Mouse (Mus musculus): ENCODE measurements at regions not wholly inside any gene's neighbourhood (a gene's known extent, or its start where the extent isn't known, plus 50 kb on each side); places are given as distances from the start of the nearest gene placed in this dataset.
A peak's percentile ranks its signal among the peaks of the same experiment; 100 is the strongest.
"Not testable (repeated sequence)": the region's sequence is repeated elsewhere in the genome, so short reads cannot be mapped to it uniquely, and the experiment has no call there.

DNA sequence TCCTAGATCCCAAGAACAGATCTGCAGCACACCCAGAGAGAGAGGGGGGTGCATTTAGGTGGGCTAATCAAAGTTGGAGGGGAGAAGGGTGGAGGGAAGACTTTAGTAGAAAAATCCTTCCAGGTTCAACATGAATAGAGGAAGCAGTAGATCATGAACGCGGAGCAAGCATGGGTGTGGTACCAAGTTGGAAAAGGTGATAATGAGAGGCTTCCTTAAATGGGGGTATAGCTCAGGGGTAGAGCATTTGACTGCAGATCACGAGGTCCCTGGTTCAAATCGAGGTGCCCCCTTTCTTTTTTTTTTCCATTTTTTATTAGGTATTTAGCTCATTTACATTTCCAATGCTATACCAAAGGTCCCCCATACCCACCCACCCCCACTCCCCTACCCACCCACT lies 54.0 kb upstream of the Krba1 start:
- DNase-seq (ENCODE audit: low read depth, low spot score) = not testable (repeated sequence)

- not testable (repeated sequence) for DNase-seq (ENCODE audit: low read depth, low spot score)
Observed at GRCm38 (mm10) chr6:48336964-48337363, 58.4 kb upstream of the Krba1 start.

GRCm38 (mm10) chr6:48288011-48288410 lies 107.4 kb upstream of the Krba1 start:
- no peak for DNase-seq (ENCODE audit: low read depth, low spot score)

DNA sequence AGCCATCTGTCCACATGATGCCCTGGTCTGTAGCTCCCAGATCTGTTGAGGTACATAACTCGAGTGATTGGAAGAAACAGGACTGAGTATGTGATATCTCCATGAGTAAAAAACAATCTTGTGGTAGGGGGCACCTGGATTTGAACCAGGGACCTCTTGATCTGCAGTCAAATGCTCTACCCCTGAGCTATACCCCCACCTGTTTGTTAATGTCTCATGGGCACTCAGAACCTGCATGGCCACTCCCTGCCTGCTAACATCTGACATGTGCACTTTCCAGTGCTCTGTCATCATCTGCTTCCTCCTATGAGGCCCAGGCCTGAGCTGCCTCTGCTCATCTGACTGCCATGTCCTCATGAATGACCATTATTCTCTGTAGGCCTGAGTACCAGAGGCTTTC lies 115.7 kb upstream of the Krba1 start:
- not testable (repeated sequence) for DNase-seq (ENCODE audit: low read depth, low spot score)

DNA sequence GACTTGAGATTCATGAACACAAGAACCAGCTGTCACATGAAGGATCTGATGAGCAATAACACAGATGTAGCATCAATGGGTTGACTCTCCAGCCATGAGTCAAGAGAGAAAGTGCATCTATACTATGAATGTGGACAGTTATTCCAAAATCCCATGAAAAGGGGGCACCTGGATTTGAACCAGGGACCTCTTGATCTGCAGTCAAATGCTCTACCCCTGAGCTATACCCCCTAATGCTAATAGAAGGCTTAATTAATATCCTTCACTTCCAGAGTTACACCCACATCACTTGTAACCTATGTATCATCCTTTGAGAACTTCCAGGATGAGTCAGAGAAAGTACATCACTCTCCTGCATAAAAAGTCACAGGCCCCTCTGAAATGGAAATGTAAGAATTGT lies 133.8 kb upstream of the Krba1 start:
- not testable (repeated sequence) for DNase-seq (ENCODE audit: low read depth, low spot score)

DNA sequence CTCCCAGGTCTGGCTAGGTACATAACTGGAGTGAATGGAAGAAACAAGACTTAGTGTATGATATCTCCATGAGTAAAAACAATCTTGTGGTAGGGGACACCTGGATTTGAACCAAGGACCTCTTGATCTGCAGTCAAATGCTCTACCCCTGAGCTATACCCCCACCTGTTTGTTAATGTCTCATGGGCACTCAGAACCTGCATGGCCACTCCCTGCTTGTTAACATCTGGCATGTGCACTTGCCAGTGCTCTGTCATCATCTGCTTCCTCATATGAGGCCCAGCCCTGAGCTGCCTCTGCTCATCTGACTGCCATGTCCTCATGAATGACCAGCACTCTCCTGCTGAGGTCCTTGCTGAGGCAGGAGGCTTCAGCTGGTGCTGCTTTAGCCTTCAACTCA lies 142.4 kb upstream of the Krba1 start:
- DNase-seq (ENCODE audit: low read depth, low spot score) = not testable (repeated sequence)

DNA sequence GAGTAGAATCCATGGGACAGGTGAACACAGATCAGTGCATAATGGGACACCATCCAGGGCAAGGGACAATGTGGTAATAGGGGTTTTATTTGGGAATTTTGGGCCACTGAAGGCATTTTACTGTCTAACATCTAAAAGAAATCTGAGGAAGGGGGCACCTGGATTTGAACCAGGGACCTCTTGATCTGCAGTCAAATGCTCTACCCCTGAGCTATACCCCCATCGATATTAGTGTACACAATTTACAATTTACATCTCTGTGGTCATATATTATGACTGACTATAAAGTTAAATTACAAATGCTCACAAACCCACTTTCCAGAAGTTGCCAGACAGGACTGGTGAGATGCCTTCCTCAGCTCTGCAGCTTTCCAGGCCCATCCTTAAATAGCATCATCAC lies 143.4 kb upstream of the Krba1 start:
- no peak for DNase-seq (ENCODE audit: low read depth, low spot score)

GRCm38 (mm10) chr6:48244191-48244590 lies 151.2 kb upstream of the Krba1 start:
- not testable (repeated sequence) for DNase-seq (ENCODE audit: low read depth, low spot score)

DNA sequence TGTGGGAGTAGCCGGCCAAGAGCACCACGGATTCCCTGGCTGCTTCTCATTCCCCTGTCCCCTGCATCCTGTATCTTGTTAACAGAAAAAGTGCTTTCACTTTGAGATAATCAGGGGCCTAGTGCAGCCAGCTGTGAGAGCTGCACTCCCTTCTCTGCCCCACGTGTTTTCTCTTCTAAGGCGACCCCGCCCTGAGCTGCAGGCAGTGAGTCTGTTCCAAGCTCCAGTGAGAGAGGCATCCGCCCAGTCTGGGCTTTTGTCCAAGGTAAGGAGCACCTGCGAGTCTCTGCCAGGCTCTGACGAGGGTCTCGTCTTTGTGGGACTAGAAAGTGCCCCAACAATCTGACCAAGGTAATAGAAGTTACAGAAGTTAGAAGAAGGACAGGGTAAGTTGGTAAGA lies 141.0 kb upstream of the Zfp746 start:
- DNase-seq (ENCODE audit: low read depth, low spot score) = no peak

DNA sequence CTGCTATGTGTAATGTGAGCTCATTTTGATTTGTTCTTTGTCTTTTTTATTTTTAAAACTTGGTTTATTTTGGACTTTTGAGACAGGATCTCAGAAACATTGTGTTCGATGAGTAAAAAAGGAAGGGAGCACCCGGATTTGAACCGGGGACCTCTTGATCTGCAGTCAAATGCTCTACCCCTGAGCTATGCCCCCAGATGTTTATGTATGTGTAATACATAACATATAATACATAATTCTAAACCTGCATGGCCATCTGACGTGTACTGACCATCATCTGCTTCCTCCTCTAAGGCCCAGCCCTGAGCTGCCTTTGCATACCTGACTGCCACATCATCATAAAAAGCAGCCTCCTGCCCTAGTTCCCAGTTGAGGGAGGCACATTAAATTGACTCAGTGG lies 137.8 kb upstream of the Zfp746 start:
- DNase-seq (ENCODE audit: low read depth, low spot score) = no peak

DNA sequence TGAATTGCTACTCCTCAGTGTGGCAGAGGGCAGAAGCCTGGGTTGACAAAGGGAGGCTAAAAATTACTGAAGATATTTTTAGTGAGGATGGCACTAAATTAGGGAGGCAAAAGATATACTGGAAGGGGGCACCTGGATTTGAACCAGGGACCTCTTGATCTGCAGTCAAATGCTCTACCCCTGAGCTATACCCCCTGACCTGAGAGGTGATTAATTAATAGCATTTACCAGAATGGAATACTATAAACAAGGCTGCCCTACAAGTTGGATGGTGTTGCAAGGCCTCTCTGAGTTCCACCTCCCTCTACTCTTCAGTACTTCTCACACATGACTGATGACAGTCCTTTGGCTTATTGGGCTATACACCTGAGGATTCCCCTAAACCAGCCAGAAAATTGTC lies 136.6 kb upstream of the Zfp746 start:
- DNase-seq (ENCODE audit: low read depth, low spot score) = no peak

GRCm38 (mm10) chr6:48221806-48222205 lies 135.4 kb upstream of the Zfp746 start:
- DNase-seq (ENCODE audit: low read depth, low spot score) = not testable (repeated sequence)

DNA sequence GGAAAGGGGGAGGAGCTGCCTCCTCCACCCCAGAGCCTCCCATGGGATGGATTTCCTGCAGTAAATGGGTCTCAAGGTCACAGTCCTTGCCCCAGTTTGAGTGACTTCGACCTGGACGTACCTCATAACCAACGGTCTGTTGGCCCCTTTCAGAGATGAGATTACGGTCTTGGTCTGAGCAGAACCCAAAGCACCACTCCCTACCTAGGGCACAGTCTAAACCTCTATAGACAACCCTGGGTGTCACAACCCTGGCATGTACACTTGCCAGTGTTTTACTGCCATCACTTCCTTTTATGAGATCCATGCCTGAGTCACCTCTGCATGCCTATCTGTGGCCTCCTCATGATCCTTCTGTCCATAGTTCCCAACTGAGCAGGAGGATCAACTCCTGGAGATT lies 128.8 kb upstream of the Zfp746 start:
- no peak for DNase-seq (ENCODE audit: low read depth, low spot score)

- DNase-seq (ENCODE audit: low read depth, low spot score) = no peak
Observed at GRCm38 (mm10) chr6:48209739-48210138, 123.3 kb upstream of the Zfp746 start.

DNA sequence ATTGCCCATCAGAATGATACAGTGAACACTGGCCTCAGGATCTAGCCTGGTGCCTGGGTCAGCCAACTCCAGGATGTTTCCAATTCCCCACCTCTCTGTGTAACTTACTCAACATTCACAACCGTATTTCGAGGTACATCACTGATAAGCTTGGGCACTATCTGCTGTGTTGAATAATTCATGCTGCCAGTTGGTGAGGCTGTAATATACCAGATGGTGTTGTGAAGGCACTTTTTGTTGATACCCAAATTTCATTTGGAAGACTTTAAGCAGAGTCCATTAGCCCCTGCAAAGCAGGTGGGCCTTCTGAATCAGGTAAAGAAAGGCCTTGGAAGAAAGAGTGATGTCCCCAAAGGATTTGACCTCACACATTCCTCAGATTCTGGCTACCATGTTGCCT lies 122.7 kb upstream of the Zfp746 start:
- DNase-seq (ENCODE audit: low read depth, low spot score) = no peak

- no peak for DNase-seq (ENCODE audit: low read depth, low spot score)
Observed at GRCm38 (mm10) chr6:48205722-48206121, 119.3 kb upstream of the Zfp746 start.

DNA sequence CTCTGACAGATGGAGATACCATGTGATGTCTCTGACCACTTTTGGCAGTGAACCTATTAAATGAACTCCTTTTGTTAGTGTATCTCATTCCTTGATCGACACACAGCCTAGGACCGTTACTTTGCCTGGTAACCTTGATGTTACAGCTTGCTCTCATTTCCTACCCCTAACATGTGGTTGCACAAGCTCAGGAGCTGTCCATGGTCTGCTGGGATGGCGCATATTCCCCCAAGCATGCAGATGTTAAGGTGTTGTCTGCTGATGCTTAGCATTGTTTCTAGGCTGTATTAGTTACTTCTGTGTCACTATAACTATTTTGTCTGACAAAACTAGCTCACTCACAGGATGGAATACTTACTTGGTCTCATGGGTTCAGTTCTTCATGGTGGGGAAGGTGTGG lies 113.6 kb upstream of the Zfp746 start:
- peak; percentile 5 for DNase-seq (ENCODE audit: low read depth, low spot score)

- no peak for DNase-seq (ENCODE audit: low read depth, low spot score)
Observed at GRCm38 (mm10) chr6:48198806-48199205, 112.4 kb upstream of the Zfp746 start.

GRCm38 (mm10) chr6:48197696-48198378 lies 111.4 kb upstream of the Zfp746 start:
- no peak for DNase-seq (ENCODE audit: low read depth, low spot score)

DNA sequence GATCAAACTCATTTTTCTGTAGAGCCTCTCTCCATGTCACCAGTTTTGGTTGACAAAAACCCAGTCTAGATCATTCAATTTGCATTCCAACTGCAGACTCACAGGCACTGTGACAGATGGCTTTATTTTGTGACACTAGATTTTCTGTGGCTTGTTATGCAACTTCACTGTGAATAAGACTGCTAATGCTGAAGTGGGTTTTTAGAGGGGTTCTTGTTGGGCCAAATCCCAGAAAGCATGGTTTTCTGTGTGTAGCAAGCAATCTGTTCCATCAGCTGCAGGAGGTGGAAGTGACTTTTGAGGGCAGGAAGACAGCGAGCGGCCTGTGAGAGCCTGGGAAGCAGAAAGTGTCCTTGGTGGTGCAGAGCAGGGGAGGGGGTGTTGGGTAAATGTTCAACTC lies 102.0 kb upstream of the Zfp746 start:
- not testable (repeated sequence) for DNase-seq (ENCODE audit: low read depth, low spot score)

GRCm38 (mm10) chr6:48185311-48185710 lies 98.9 kb upstream of the Zfp746 start:
- DNase-seq (ENCODE audit: low read depth, low spot score) = no peak

- DNase-seq (ENCODE audit: low read depth, low spot score) = no peak
Observed at GRCm38 (mm10) chr6:48178360-48179120, 92.1 kb upstream of the Zfp746 start.

DNA sequence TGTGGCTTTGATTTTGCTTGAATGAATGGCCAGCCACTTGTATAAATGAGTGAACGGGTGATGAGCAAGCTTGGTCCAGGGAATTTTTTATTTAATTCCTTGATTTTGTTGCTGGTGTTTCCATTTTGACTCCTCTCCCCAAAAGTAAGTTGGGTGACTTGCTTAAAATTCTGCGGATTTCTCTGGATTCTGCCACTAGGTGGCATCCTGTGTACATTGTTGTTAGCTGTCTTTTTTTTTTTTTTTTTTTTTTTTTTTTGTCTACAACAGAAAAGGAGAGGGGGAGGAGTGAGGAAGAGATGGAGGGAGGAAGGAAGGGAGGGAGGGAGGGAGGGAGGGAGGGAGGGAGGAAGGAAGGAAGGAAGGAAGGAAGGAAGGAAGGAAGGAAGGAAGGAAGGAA lies 91.5 kb upstream of the Zfp746 start:
- peak; percentile 11 for DNase-seq (ENCODE audit: low read depth, low spot score)

Measured in WW6 (cell line).